9 mouse cellular contexts compared by ENCODE assay signal in the genomic region with DNA sequence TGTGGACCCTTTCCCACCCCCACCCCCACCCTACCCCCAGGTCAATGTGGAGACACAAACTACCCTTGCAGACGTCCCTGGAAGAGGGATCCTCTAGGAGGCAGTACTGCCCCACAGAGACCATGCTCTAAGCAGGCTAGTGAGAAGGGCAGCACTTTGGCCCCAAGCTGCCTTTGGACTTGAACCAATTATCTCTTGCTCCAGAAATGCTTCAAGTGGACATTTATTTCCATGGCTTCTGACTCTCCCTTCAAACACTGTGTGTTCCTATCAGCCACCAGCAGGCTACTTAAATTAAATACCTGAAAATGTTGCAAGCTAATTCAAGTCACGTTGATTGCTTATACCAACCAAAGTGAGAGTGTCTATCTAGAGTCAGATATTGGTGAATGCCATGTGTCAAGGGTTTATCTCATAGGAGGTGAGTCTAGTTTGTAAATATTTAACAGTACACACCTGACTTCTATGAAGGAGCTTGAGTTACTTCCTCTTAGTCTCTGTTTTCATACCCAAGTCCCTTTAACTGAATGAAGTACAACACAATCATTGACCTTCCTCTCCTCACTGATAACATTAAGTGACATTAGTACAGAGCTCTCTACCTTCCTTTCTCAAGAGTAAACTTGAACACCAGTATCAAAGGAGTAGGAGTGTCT.
DNase-seq lines count a peak whose midpoint lies in the region; ATAC-seq and TF ChIP-seq lines count a peak whose summit lies in the region.
"Had no signal": no experiment of that assay in that cellular context is flagged by ENCODE, and none has a peak within 500 bp of the region (broad histone marks: within the 10 kb centered on the region; RNA-seq: fewer than 3 reads in every experiment).

No protein-coding gene starts in this region.

- ATAC-seq in forebrain, postnatal 0 days = no peak
- no peak for ATAC-seq in forebrain, embryonic 11.5 days (replicated peaks; ENCODE audit: low FRiP score)
- ATAC-seq in midbrain, postnatal 0 days (ENCODE audit: low FRiP score) = no peak
- no peak for ATAC-seq in midbrain, embryonic 15.5 days (replicated peaks)
- ATAC-seq in stomach, embryonic 16.5 days (ENCODE audit: insufficient read depth, low FRiP score) = peak; percentile 88

- WGBS in forebrain, postnatal 0 days = 68% methylated on average over 2 of the region's 2 CpGs
- WGBS in forebrain, embryonic 11.5 days = 51% methylated on average over 2 of the region's 2 CpGs
- WGBS in midbrain, postnatal 0 days = 60% methylated on average over 2 of the region's 2 CpGs
- 64% methylated on average over 2 of the region's 2 CpGs for WGBS in midbrain, embryonic 15.5 days
- 48% methylated on average over 2 of the region's 2 CpGs for WGBS in stomach, embryonic 16.5 days

- no peak overlapping the region for H3K27ac ChIP-seq in forebrain, postnatal 0 days (ENCODE audit: low read depth, low read length)
- H3K27ac ChIP-seq in forebrain, embryonic 11.5 days (ENCODE audit: low read depth, low read length) = no peak overlapping the region
- H3K27ac ChIP-seq in midbrain, postnatal 0 days (ENCODE audit: low read depth, low read length) = no peak overlapping the region
- H3K27ac ChIP-seq in midbrain, embryonic 15.5 days = no peak overlapping the region
- no peak overlapping the region for H3K27ac ChIP-seq in stomach, embryonic 16.5 days (ENCODE audit: low read length)
- H3K27ac ChIP-seq: limb, embryonic 12.5 days had no signal

- H3K4me2 ChIP-seq in forebrain, postnatal 0 days (ENCODE audit: low read depth) = no peak overlapping the region
- H3K4me2 ChIP-seq in forebrain, embryonic 11.5 days (ENCODE audit: low read depth, low read length, severe bottlenecking) = no peak overlapping the region
- H3K4me2 ChIP-seq in midbrain, postnatal 0 days (ENCODE audit: low read depth, low read length, poor library complexity, severe bottlenecking) = no peak overlapping the region
- H3K4me2 ChIP-seq in midbrain, embryonic 15.5 days = no peak overlapping the region
- H3K4me2 ChIP-seq in stomach, embryonic 16.5 days (ENCODE audit: low read depth, low read length) = no peak overlapping the region
- H3K4me2 ChIP-seq: limb, embryonic 12.5 days had no signal

- H3K36me3 ChIP-seq in forebrain, postnatal 0 days (ENCODE audit: insufficient read depth) = no peaks in the 10 kb centered on the region
- H3K36me3 ChIP-seq in forebrain, embryonic 11.5 days (ENCODE audit: control insufficient read depth, insufficient read depth, low read length) = no peaks in the 10 kb centered on the region
- no peaks in the 10 kb centered on the region for H3K36me3 ChIP-seq in midbrain, postnatal 0 days (ENCODE audit: insufficient read depth, low read length)
- no peaks in the 10 kb centered on the region for H3K36me3 ChIP-seq in midbrain, embryonic 15.5 days (replicated peaks)
- H3K36me3 ChIP-seq in stomach, embryonic 16.5 days (ENCODE audit: control insufficient read depth, insufficient read depth, low read length) = no peaks in the 10 kb centered on the region
- H3K36me3 ChIP-seq: limb, embryonic 12.5 days had no signal

- H3K4me3 ChIP-seq in forebrain, postnatal 0 days (ENCODE audit: low read depth, low read length) = no peak overlapping the region
- no peak overlapping the region for H3K4me3 ChIP-seq in forebrain, embryonic 11.5 days (ENCODE audit: low read depth, low read length)
- no peak overlapping the region for H3K4me3 ChIP-seq in midbrain, postnatal 0 days (ENCODE audit: low read depth, low read length)
- no peak overlapping the region for H3K4me3 ChIP-seq in midbrain, embryonic 15.5 days
- H3K4me3 ChIP-seq in stomach, embryonic 16.5 days (replicated peaks; ENCODE audit: low read length) = no peak overlapping the region
- H3K4me3 ChIP-seq: limb, embryonic 12.5 days had no signal

- TF ChIP-seq CTCF in forebrain, postnatal 0 days (IDR thresholded peaks at IDR 0.05; ENCODE audit: low read depth) = 0 out of 2 replicates have a peak, but pooled peaks have one; percentile 14
- peak; percentile 33 for TF ChIP-seq CTCF in midbrain, postnatal 0 days (IDR thresholded peaks at IDR 0.05)

- no peak for DNase-seq in forebrain, postnatal 0 days
- no peak for DNase-seq in forebrain, embryonic 11.5 days (ENCODE audit: low spot score)
- peak; percentile 53 for DNase-seq in midbrain, postnatal 0 days (ENCODE audit: low spot score)
- peak; percentile 4 to 33 for DNase-seq in kidney, adult 8-10 months
- no peak for DNase-seq in layer of hippocampus, postnatal 36 days
- no peak for DNase-seq in thymus, postnatal 10 days (ENCODE audit: low spot score in 2 of 2)

- no peaks in the 10 kb centered on the region for H3K27me3 ChIP-seq in forebrain, postnatal 0 days (ENCODE audit: insufficient read depth, low read length)
- no peaks in the 10 kb centered on the region for H3K27me3 ChIP-seq in forebrain, embryonic 11.5 days (ENCODE audit: control insufficient read depth, insufficient read depth, low read length)
- H3K27me3 ChIP-seq in midbrain, postnatal 0 days (ENCODE audit: insufficient read depth, low read length) = no peaks in the 10 kb centered on the region; the same call in 1 of the 2 replicates
- peaks cover 7% of the 10 kb centered on the region; the same call in 1 of the 2 replicates for H3K27me3 ChIP-seq in midbrain, embryonic 15.5 days (replicated peaks)
- H3K27me3 ChIP-seq in stomach, embryonic 16.5 days (ENCODE audit: control insufficient read depth, insufficient read depth, low read length) = no peaks in the 10 kb centered on the region
- H3K27me3 ChIP-seq: limb, embryonic 12.5 days had no signal

- no peaks in the 10 kb centered on the region for H3K4me1 ChIP-seq in forebrain, postnatal 0 days (ENCODE audit: insufficient read depth)
- peaks cover 3% of the 10 kb centered on the region; the same call in 1 of the 2 replicates for H3K4me1 ChIP-seq in forebrain, embryonic 11.5 days (replicated peaks; ENCODE audit: control insufficient read depth, insufficient read depth, low read length)
- H3K4me1 ChIP-seq in midbrain, postnatal 0 days (ENCODE audit: insufficient read depth, low read length) = no peaks in the 10 kb centered on the region
- H3K4me1 ChIP-seq in midbrain, embryonic 15.5 days = no peaks in the 10 kb centered on the region
- no peaks in the 10 kb centered on the region; the same call in 1 of the 2 replicates for H3K4me1 ChIP-seq in stomach, embryonic 16.5 days (ENCODE audit: control insufficient read depth, insufficient read depth, low read length)

- no peak overlapping the region for H3K9ac ChIP-seq in forebrain, postnatal 0 days
- no peak overlapping the region for H3K9ac ChIP-seq in forebrain, embryonic 11.5 days (ENCODE audit: low read length)
- no peak overlapping the region for H3K9ac ChIP-seq in midbrain, postnatal 0 days (replicated peaks; ENCODE audit: low read length, poor library complexity, severe bottlenecking)
- H3K9ac ChIP-seq in midbrain, embryonic 15.5 days = no peak overlapping the region
- no peak overlapping the region for H3K9ac ChIP-seq in stomach, embryonic 16.5 days (ENCODE audit: low read length)
- H3K9ac ChIP-seq: limb, embryonic 12.5 days had no signal

- H3K9me3 ChIP-seq in forebrain, postnatal 0 days (ENCODE audit: low read length) = no peaks in the 10 kb centered on the region
- no peaks in the 10 kb centered on the region for H3K9me3 ChIP-seq in forebrain, embryonic 11.5 days (ENCODE audit: control insufficient read depth, low read length)
- H3K9me3 ChIP-seq in midbrain, postnatal 0 days (ENCODE audit: low read length) = no peaks in the 10 kb centered on the region
- H3K9me3 ChIP-seq in midbrain, embryonic 15.5 days = no peaks in the 10 kb centered on the region
- no peaks in the 10 kb centered on the region for H3K9me3 ChIP-seq in stomach, embryonic 16.5 days (replicated peaks; ENCODE audit: control insufficient read depth, low read length)
- H3K9me3 ChIP-seq: limb, embryonic 12.5 days had no signal

Comparison
In these comparisons a context has a peak if more than half of its experiments do, and no peak if none do; other contexts are left out.
1. DNase-seq: peak in midbrain, postnatal 0 days (single experiment) and kidney, adult 8-10 months (2 of 2); none in forebrain, postnatal 0 days (single experiment), forebrain, embryonic 11.5 days (single experiment), layer of hippocampus, postnatal 36 days (0 of 2) and thymus, postnatal 10 days (0 of 2).